Mouse (Mus musculus) gastrocnemius, adult 2 months (tissue): ENCODE results near the gene Parp12. TPM values are rescaled to one million over a fixed set of nuclear protein-coding genes. Genes with fewer than 3 reads are reported as not detected.

Source experiments
- DNase-seq: peaks from one replicate; pipeline ENCODE4 v3.0.0; 2022
- H3K27ac ChIP-seq: fragments of 200-600 bp; 2 replicates; pipeline ENCODE4 v1.8.1; 2022; ENCODE audit warnings: mild to moderate bottlenecking
- H3K4me3 ChIP-seq: fragments of 200-600 bp; 2 replicates; pipeline ENCODE4 v1.8.1; 2022; ENCODE audit warnings: mild to moderate bottlenecking, moderate library complexity
- CTCF ChIP-seq: fragments of 200-600 bp; IDR thresholded peaks from 2 replicates; pipeline ENCODE4 v1.8.1; 2022; ENCODE audit warnings: antibody characterized with exemption, mild to moderate bottlenecking, moderate library complexity
- intact Hi-C: fragments of 180-260 bp; cut with DNase I; formaldehyde crosslinking; loops from one replicate; pipeline ENCODE4 v1.15.1; 2025
- total RNA-seq, 2 experiments: library from RNA; stranded (reverse); gene quantifications; 2 replicates each; pipeline ENCODE4 v1.2.3; 2021

The Parp12 gene
- total RNA-seq, 2 experiments from 2014 or later = 3.6 to 4.0 TPM

- Histone ChIP-seq H3K4me3 (no peak overlapping the region), H3K27ac (no peak overlapping the region)
- intact Hi-C loops = no loop called here
- no peak for DNase-seq
- TF ChIP-seq CTCF = no peak
Measured at GRCm38 (mm10) chr6:39104631-39105030, 13.5 kb downstream of the Parp12 start.

GRCm38 (mm10) chr6:39076498-39076897 is 41.7 kb downstream of the Parp12 start:
- TF ChIP-seq CTCF = no peak
- Histone ChIP-seq H3K4me3 (no peak overlapping the region), H3K27ac (no peak overlapping the region)
- intact Hi-C loops = no loop called here
- DNase-seq = no peak

GRCm38 (mm10) chr6:39074186-39074585 is 44.0 kb downstream of the Parp12 start:
- no peak for DNase-seq
- no peak for TF ChIP-seq CTCF
- intact Hi-C loops = no loop called here
- H3K27ac ChIP-seq = no peak overlapping the region
- H3K4me3 ChIP-seq = no peak overlapping the region

DNA sequence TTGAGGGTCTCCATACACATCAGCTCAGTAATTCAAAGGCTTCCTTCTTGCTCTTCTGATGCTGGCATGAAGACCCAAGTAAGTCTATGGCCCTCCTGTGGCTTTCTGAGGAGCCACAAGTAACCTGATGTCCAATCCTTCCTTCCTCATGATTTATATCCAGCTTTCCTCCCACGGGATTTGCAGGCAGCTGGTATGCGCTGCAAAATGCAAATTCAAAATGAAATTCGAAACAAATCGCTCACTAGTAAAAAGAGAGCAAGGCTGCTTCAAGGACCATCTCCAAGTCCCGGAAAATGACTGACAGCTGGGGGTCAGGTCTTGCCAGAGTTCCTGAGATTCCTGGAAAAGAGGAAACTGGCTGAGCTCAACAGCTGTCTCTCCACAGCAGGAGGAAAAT is 45.5 kb downstream of the Parp12 start:
- H3K27ac ChIP-seq = no peak overlapping the region
- intact Hi-C loops = no loop called here
- DNase-seq = no peak
- H3K4me3 ChIP-seq = no peak overlapping the region
- no peak for TF ChIP-seq CTCF

DNA sequence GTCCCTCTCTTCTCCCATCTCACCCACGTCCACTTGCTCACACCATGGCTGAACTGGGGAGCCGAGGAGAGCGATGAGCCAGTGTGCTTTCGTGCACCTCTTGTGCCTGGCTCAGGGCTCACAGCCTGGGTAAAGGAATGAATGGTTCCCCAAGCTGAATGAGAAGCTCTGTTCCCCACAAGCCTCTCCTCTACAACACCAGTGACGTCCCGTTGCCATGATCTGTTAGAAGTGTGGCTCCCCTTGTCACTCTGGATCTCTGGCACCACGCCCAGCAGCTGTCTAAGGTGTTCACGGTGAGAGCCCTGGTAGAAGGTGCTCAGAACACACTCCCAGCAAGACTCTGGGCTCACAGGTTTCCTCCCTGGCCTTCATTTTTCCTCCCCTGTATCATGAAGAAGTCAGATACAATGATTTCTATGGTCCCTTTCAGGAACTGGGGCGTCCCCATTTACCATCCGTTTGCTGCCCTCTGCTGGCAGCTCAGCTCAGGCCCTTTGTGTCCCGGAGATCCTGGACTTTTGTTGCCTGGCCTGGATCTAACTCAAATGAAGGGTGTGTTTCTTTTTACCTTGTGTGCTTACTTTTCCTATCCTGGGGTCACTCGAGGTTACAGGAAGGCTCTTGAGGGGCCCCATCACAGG is 51.1 kb downstream of the Parp12 start:
- intact Hi-C loops = loop anchor here (2.0 to 5.0 kb wide), 4 partner anchors 140 to 415 kb away; partner anchors contain the start of genes Hipk2 and Tbxas1
- DNase-seq = peak; percentile 85
- no peak overlapping the region for H3K4me3 ChIP-seq
- H3K27ac ChIP-seq = no peak overlapping the region
- peak; percentile 95 for TF ChIP-seq CTCF

DNA sequence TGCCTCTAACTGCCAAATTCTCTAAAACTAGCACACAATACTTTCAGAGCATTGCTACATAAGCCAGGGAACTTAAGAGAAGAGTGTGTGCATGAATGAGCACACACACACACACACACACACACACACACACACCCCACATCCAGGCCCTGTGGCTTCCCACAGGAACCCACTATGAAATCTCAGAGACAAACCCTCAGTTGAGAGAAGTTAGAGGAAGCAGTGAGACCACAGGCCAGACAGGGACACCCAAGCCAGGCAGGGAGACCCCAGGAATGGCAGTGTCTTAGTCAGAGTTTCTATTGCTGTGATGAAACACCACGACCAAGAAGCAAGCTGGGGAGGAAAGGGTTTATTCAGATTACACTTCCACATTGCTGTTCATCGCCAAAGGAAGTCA is 54.6 kb downstream of the Parp12 start:
- no peak for DNase-seq
- no peak overlapping the region for H3K4me3 ChIP-seq
- no peak overlapping the region for H3K27ac ChIP-seq
- no peak for TF ChIP-seq CTCF
- intact Hi-C loops = no loop called here

- H3K27ac ChIP-seq = no peak overlapping the region
- intact Hi-C loops = no loop called here
Measured at GRCm38 (mm10) chr6:39061180-39061579, 57.0 kb downstream of the Parp12 start.

GRCm38 (mm10) chr6:39059547-39060497 is 58.3 kb downstream of the Parp12 start:
- DNase-seq = no peak
- intact Hi-C loops = no loop called here
- no peak overlapping the region for H3K27ac ChIP-seq
- no peak overlapping the region for H3K4me3 ChIP-seq
- no peak for TF ChIP-seq CTCF

More at GRCm38 (mm10) chr6:39061180-39061579, 57.0 kb downstream of the Parp12 start:
- DNase-seq = no peak
- no peak overlapping the region for H3K4me3 ChIP-seq
- no peak for TF ChIP-seq CTCF

GRCm38 (mm10) chr6:39058936-39059335 is 59.2 kb downstream of the Parp12 start:
- intact Hi-C loops = no loop called here
- no peak for TF ChIP-seq CTCF
- no peak overlapping the region for H3K27ac ChIP-seq
- H3K4me3 ChIP-seq = no peak overlapping the region
- DNase-seq = no peak

DNA sequence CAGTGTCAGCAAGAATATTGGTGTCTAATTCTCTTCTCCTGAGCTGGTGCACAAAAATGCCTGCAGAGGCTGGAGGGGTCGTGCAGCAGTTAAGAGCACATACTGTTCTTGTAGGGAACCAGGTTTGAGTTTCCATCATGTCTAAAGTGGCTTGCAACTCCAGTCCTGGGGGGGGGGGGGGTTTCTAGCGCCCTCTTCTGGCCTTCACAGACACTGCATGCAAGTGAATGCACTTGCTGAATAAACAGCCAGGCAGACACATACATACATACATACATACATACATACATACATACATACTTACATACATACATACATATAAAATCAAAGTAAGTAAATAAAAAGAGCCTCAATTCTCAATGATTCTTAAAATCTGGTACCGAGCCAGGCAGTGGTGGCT is 59.8 kb downstream of the Parp12 start:
- DNase-seq = no peak
- H3K4me3 ChIP-seq = no peak overlapping the region
- intact Hi-C loops = no loop called here
- no peak overlapping the region; the same call in 1 of the 2 replicates for H3K27ac ChIP-seq
- peak; percentile 49 for TF ChIP-seq CTCF

DNA sequence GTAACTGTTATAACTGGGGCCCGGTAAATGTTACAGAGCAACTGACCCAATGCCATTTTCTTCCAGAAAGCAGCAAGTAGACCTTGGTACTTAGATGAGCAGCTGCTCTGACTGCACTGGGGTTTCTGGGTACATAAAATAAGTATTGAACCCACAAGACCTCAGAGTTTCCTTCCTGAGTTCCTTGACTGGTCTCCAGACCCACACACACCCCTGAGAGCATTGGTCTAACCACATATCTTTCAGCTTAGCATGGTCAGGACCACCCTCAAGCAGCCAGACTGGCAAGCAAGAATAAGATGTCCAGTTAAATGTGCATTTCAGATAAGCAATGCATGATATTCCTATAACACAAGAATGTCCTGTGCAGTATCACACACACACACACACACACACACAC is 61.0 kb downstream of the Parp12 start:
- intact Hi-C loops = no loop called here
- Histone ChIP-seq H3K4me3 (no peak overlapping the region), H3K27ac (no peak overlapping the region)
- no peak for TF ChIP-seq CTCF
- DNase-seq = no peak

DNA sequence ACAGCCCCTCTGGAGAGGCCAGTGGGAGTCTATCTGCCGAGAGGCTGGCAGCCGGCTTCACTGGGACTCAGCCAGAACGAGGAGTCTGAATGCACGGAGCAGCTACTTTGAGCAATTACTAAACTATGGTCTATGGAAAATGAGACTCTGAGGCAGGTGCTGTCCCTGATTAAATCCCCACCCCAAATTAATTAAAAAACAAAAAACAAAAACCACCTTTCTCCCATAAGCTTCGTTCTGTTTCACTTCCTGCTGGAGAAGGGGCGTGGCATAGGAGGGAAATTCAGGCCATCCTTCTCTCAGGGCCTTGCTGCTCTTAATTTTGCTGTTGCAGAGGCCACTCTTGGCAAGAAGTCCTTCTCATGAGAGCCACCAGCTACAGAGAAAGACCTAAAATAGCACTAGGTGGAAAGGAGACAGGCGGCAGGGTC is 62.3 kb downstream of the Parp12 start:
- intact Hi-C loops = no loop called here
- H3K4me3 ChIP-seq = peak overlapping the region; percentile 64
- no peak for TF ChIP-seq CTCF
- peak overlapping the region; percentile 89 for H3K27ac ChIP-seq
- peak; percentile 62 for DNase-seq

DNA sequence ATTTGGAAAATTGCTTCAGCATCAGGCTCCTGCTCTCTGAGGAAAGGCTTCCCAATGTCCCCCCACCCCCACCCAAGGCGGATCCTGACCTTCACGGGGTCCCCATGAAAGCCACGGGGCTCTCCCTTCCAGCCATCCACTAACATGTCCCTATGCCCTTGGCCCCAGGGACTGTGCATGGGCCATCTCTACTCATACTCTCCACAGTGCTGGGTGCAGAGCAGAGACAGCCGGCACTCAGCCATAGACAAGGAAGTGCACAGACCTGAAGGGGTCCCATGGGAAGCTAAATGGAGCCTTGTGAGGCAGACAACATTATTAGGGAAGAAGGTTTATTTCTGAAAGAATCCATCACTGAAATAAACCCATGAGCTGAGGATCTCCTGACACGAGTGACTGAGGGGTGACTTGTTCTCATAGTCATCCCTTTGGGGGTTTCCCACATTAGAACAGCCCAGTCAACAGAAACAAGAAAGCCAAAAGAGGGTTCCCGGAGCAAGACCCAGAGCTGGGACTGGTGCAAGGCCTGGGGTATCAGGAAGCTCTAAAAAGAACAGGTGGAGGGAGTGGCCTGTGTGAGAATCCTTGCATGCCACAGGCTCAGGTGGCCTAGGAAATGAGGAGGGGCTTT is 63.2 kb downstream of the Parp12 start:
- H3K4me3 ChIP-seq = no peak overlapping the region
- no peak for DNase-seq
- H3K27ac ChIP-seq = peak overlapping the region; percentile 89
- intact Hi-C loops = no loop called here
- TF ChIP-seq CTCF = no peak
